In genomic region chr13:92636226-92636909, GRCm38 (mm10) we compare ENCODE assay signal across 9 mouse cellular contexts. TPM values are rescaled to one million over a fixed set of nuclear protein-coding genes. Genes with fewer than 3 reads are reported as not detected.
A peak's percentile ranks its signal among the peaks of the same experiment; 100 is the strongest.
DNase-seq lines count a peak whose midpoint lies in the region; ATAC-seq lines count a peak whose summit lies in the region.
"Had no signal": no experiment of that assay in that cellular context is flagged by ENCODE, and none has a peak within 500 bp of the region (broad histone marks: within the 10 kb centered on the region; RNA-seq: fewer than 3 reads in every experiment).

No protein-coding gene starts in this region.

- no peaks in the 10 kb centered on the region for H3K36me3 ChIP-seq in heart, embryonic 13.5 days
- H3K36me3 ChIP-seq in limb, embryonic 12.5 days: no peaks in the 10 kb centered on the region
- no peaks in the 10 kb centered on the region for H3K36me3 ChIP-seq in stomach, embryonic 16.5 days (ENCODE audit: control insufficient read depth, insufficient read depth, low read length)
- H3K36me3 ChIP-seq in hindbrain, embryonic 14.5 days (replicated peaks; ENCODE audit: control insufficient read depth, insufficient read depth): no peaks in the 10 kb centered on the region
- H3K36me3 ChIP-seq: hindbrain, embryonic 15.5 days had no signal

- H3K4me2 ChIP-seq in heart, embryonic 13.5 days: peak overlapping the region; percentile 59
- peak overlapping the region; percentile 29 for H3K4me2 ChIP-seq in limb, embryonic 12.5 days
- peak overlapping the region; percentile 33; the same call in 1 of the 2 replicates for H3K4me2 ChIP-seq in stomach, embryonic 16.5 days (ENCODE audit: low read depth, low read length)
- H3K4me2 ChIP-seq in hindbrain, embryonic 14.5 days (replicated peaks): no peak overlapping the region

- H3K4me3 ChIP-seq in heart, embryonic 13.5 days: no peak overlapping the region
- H3K4me3 ChIP-seq in limb, embryonic 12.5 days (replicated peaks): no peak overlapping the region
- H3K4me3 ChIP-seq in stomach, embryonic 16.5 days (replicated peaks; ENCODE audit: low read length): no peak overlapping the region
- no peak overlapping the region for H3K4me3 ChIP-seq in hindbrain, embryonic 14.5 days (replicated peaks; ENCODE audit: low read length)
- H3K4me3 ChIP-seq: hindbrain, embryonic 15.5 days had no signal

- WGBS in heart, embryonic 13.5 days: 65% methylated on average over 6 of the region's 6 CpGs
- 42% methylated on average over 6 of the region's 6 CpGs for WGBS in limb, embryonic 12.5 days
- 45% methylated on average over 6 of the region's 6 CpGs for WGBS in stomach, embryonic 16.5 days
- WGBS in hindbrain, embryonic 14.5 days: 76% methylated on average over 6 of the region's 6 CpGs

- H3K9me3 ChIP-seq in heart, embryonic 13.5 days: no peaks in the 10 kb centered on the region
- no peaks in the 10 kb centered on the region for H3K9me3 ChIP-seq in limb, embryonic 12.5 days
- H3K9me3 ChIP-seq in stomach, embryonic 16.5 days (replicated peaks; ENCODE audit: control insufficient read depth, low read length): no peaks in the 10 kb centered on the region
- no peaks in the 10 kb centered on the region for H3K9me3 ChIP-seq in hindbrain, embryonic 14.5 days (ENCODE audit: control insufficient read depth, low read length)
- H3K9me3 ChIP-seq: hindbrain, embryonic 15.5 days had no signal

- no peaks in the 10 kb centered on the region for H3K27me3 ChIP-seq in heart, embryonic 13.5 days (replicated peaks)
- no peaks in the 10 kb centered on the region for H3K27me3 ChIP-seq in limb, embryonic 12.5 days
- no peaks in the 10 kb centered on the region for H3K27me3 ChIP-seq in stomach, embryonic 16.5 days (ENCODE audit: control insufficient read depth, insufficient read depth, low read length)
- no peaks in the 10 kb centered on the region for H3K27me3 ChIP-seq in hindbrain, embryonic 14.5 days (ENCODE audit: control insufficient read depth, insufficient read depth, low read length)
- H3K27me3 ChIP-seq: hindbrain, embryonic 15.5 days had no signal

- peaks cover 39% of the 10 kb centered on the region for H3K4me1 ChIP-seq in heart, embryonic 13.5 days
- peaks cover 77% of the 10 kb centered on the region for H3K4me1 ChIP-seq in limb, embryonic 12.5 days (replicated peaks)
- peaks cover 40% of the 10 kb centered on the region for H3K4me1 ChIP-seq in stomach, embryonic 16.5 days (ENCODE audit: control insufficient read depth, insufficient read depth, low read length)
- 0 out of 2 replicates have a peak, but pooled peaks cover 21% of the 10 kb centered on the region for H3K4me1 ChIP-seq in hindbrain, embryonic 14.5 days (replicated peaks; ENCODE audit: control insufficient read depth, insufficient read depth, low read length)

- peak overlapping the region; percentile 9; the same call in 1 of the 2 replicates for H3K27ac ChIP-seq in heart, embryonic 13.5 days (replicated peaks)
- peak overlapping the region; percentile 88 for H3K27ac ChIP-seq in limb, embryonic 12.5 days
- peak overlapping the region; percentile 75 for H3K27ac ChIP-seq in stomach, embryonic 16.5 days (ENCODE audit: low read length)
- no peak overlapping the region for H3K27ac ChIP-seq in hindbrain, embryonic 14.5 days
- H3K27ac ChIP-seq: hindbrain, embryonic 15.5 days had no signal

- DNase-seq in heart, adult 9 months (ENCODE audit: low spot score in 2 of 2): no peak
- peak; percentile 10 to 17 for DNase-seq in right cerebral cortex, postnatal 10 days (ENCODE audit: low spot score in 2 of 2)
- no peak for DNase-seq in right cerebral cortex, postnatal 25 days
- DNase-seq in layer of hippocampus, adult 11-12 months (ENCODE audit: low spot score): no peak
- DNase-seq in hindbrain, embryonic 14.5 days (ENCODE audit: low spot score): no peak

- ATAC-seq in heart, embryonic 13.5 days (ENCODE audit: extremely low read depth, insufficient number of reproducible peaks, low FRiP score, low TSS enrichment): no peak
- ATAC-seq in limb, embryonic 12.5 days (ENCODE audit: insufficient number of reproducible peaks, insufficient read depth, low FRiP score, low TSS enrichment, low read depth): no peak
- ATAC-seq in stomach, embryonic 16.5 days (ENCODE audit: insufficient read depth, low FRiP score): no peak
- no peak for ATAC-seq in hindbrain, embryonic 14.5 days (ENCODE audit: low FRiP score)

- no peak overlapping the region for H3K9ac ChIP-seq in heart, embryonic 13.5 days
- no peak overlapping the region for H3K9ac ChIP-seq in limb, embryonic 12.5 days (replicated peaks)
- H3K9ac ChIP-seq in stomach, embryonic 16.5 days (ENCODE audit: low read length): no peak overlapping the region
- no peak overlapping the region for H3K9ac ChIP-seq in hindbrain, embryonic 14.5 days
- H3K9ac ChIP-seq: hindbrain, embryonic 15.5 days had no signal

RNA-seq across cellular contexts. Expression of gene Serinc5, which starts 25.5 kb away (rescaled TPM):
- polyA plus RNA-seq in heart, embryonic 13.5 days (2015; fragmentation: Nextera tagmentation; extraction: Ambion mirVana): 9.4 and 10.4 TPM in 2 replicates
- polyA plus RNA-seq in limb, embryonic 12.5 days (2016; fragmentation: Nextera tagmentation; extraction: Ambion mirVana): 10.2 and 11.0 TPM in 2 replicates
- 29.9 and 30.8 TPM in 2 replicates for polyA plus RNA-seq in stomach, embryonic 16.5 days (2015; fragmentation: Nextera tagmentation; extraction: Ambion mirVana)
- 18.4 and 19.2 TPM in 2 replicates for polyA plus RNA-seq in hindbrain, embryonic 14.5 days (2014; fragmentation: Nextera tagmentation; extraction: Ambion mirVana)

Comparison
In these comparisons a context has a peak if more than half of its experiments do, and no peak if none do; other contexts are left out.
1. DNase-seq: peak in right cerebral cortex, postnatal 10 days (2 of 2); none in heart, adult 9 months (0 of 2), right cerebral cortex, postnatal 25 days (single experiment), layer of hippocampus, adult 11-12 months (single experiment) and hindbrain, embryonic 14.5 days (single experiment).